Mouse (Mus musculus) kidney, postnatal 0 days (tissue): Measurements from ENCODE around the gene Gamt. TPM values are rescaled to one million over a fixed set of nuclear protein-coding genes. Genes with fewer than 3 reads are reported as not detected.
"Not testable (repeated sequence)": the region's sequence is repeated elsewhere in the genome, so short reads cannot be mapped to it uniquely, and the experiment has no call there.

Experiments used
- ATAC-seq: fragments of 200-750 bp; cut with Nextera tagmentation; replicated peaks from 2 replicates; pipeline ENCODE4 v1.8.0; 2017; ENCODE audit warnings: low read depth, moderate number of reproducible peaks, moderate TSS enrichment, moderate library complexity; ENCODE audit not compliant: low FRiP score
- DNase-seq: peaks from one replicate; pipeline ENCODE4 v3.0.0-alpha.2; 2016; ENCODE audit warnings: low spot score
- H3K27ac ChIP-seq: fragments of 300-500 bp; sonication (generic); 2 replicates; pipeline ENCODE4 v1.5.1; 2014; ENCODE audit warnings: mild to moderate bottlenecking
- H3K27me3 ChIP-seq: fragments of 300-500 bp; sonication (generic); 2 replicates; pipeline ENCODE4 v1.6.1; 2014; ENCODE audit warnings: low read length, mixed read lengths; ENCODE audit not compliant: insufficient read depth
- H3K36me3 ChIP-seq: fragments of 300-500 bp; sonication (generic); 2 replicates; pipeline ENCODE4 v1.6.1; 2014; ENCODE audit warnings: low read length, mixed read lengths; ENCODE audit not compliant: insufficient read depth
- H3K4me1 ChIP-seq: fragments of 300-500 bp; sonication (generic); replicated peaks from 2 replicates; pipeline ENCODE4 v1.6.1; 2014; ENCODE audit warnings: antibody characterized with exemption, low read length, mixed read lengths; ENCODE audit not compliant: insufficient read depth
- H3K4me2 ChIP-seq: fragments of 300-500 bp; sonication (generic); 2 replicates; pipeline ENCODE4 v1.6.1; 2014; ENCODE audit warnings: mild to moderate bottlenecking, low read length, moderate library complexity, mixed read lengths
- H3K4me3 ChIP-seq: fragments of 300-500 bp; sonication (generic); replicated peaks from 2 replicates; pipeline ENCODE4 v1.5.1; 2014; ENCODE audit warnings: low read depth, low read length
- H3K9ac ChIP-seq: fragments of 300-500 bp; sonication (generic); 2 replicates; pipeline ENCODE4 v1.6.1; 2014; ENCODE audit warnings: low read depth, low read length
- H3K9me3 ChIP-seq: fragments of 300-500 bp; sonication (generic); replicated peaks from 2 replicates; pipeline ENCODE4 v1.6.1; 2016; ENCODE audit warnings: low read length, inconsistent platforms, mixed read lengths
- CTCF ChIP-seq: IDR thresholded peaks from 2 replicates; pipeline ENCODE4 v1.5.1; 2016; ENCODE audit warnings: antibody characterized with exemption, low read depth, mild to moderate bottlenecking, moderate library complexity
- WGBS: fragments of 180-500 bp; shearing (Covaris S2); extraction: QIAGEN DNeasy Blood & Tissue Kit; methylation state at CpG from one replicate; pipeline ENCODE4 v1.1.7; 2014; 5-methylcytosine and 5-hydroxymethylcytosine counted together
- polyA plus RNA-seq: library from polyadenylated mRNA; unstranded; fragments of >200 nt; fragmentation: Nextera tagmentation; extraction: Ambion mirVana; gene quantifications from 2 replicates; pipeline ENCODE4 v1.2.1, GENCODE M21; 2015

The Gamt gene
- polyA plus RNA-seq, 1 experiment from 2014 or later: 25.5 TPM

GRCm38 (mm10) chr10:80227166-80227539, 33.7 kb downstream of the Gamt start:
- TF ChIP-seq CTCF: no peak

GRCm38 (mm10) chr10:80226416-80227165, 34.2 kb downstream of the Gamt start, which contains the start of gene Mum1:
Gene Mum1, plus strand, starts transcription at chr10:80226434.
- H3K9me3 ChIP-seq: no peaks in the 10 kb centered on the region
- H3K4me2 ChIP-seq: peak within 1 kb of the TSS; percentile 93
- peak within 1 kb of the TSS; percentile 91 for H3K27ac ChIP-seq
- WGBS: under 1% methylated on average over 58 of the region's 75 CpGs
- H3K27me3 ChIP-seq: no peaks in the 10 kb centered on the region
- peak; percentile 99 for DNase-seq
- peak; percentile 99 for ATAC-seq
- peaks cover 14% of the 10 kb centered on the region; the same call in 1 of the 2 replicates for H3K36me3 ChIP-seq
- peaks cover 24% of the 10 kb centered on the region for H3K4me1 ChIP-seq
- peak; percentile 83 for TF ChIP-seq CTCF
- H3K9ac ChIP-seq: peak within 1 kb of the TSS; percentile 91
- peak within 1 kb of the TSS; percentile 84 for H3K4me3 ChIP-seq

More at GRCm38 (mm10) chr10:80227166-80227539, 33.7 kb downstream of the Gamt start:
- Histone ChIP-seq H3K27ac (peak overlapping the region; percentile 91), H3K9me3 (no peaks in the 10 kb centered on the region), H3K27me3 (no peaks in the 10 kb centered on the region), H3K4me1 (peaks cover 24% of the 10 kb centered on the region), H3K9ac (peak overlapping the region; percentile 91), H3K4me3 (peak overlapping the region; percentile 84), H3K36me3 (peaks cover 20% of the 10 kb centered on the region; the same call in 1 of the 2 replicates), H3K4me2 (peak overlapping the region; percentile 93)
- ATAC-seq: no peak
- WGBS: under 1% methylated on average over 10 of the region's 10 CpGs
- no peak for DNase-seq

GRCm38 (mm10) chr10:80226071-80226415, 34.8 kb downstream of the Gamt start:
- Histone ChIP-seq H3K36me3 (peaks cover 12% of the 10 kb centered on the region; the same call in 1 of the 2 replicates), H3K4me3 (no peak overlapping the region), H3K4me1 (peaks cover 24% of the 10 kb centered on the region), H3K27ac (peak overlapping the region; percentile 84), H3K9me3 (no peaks in the 10 kb centered on the region), H3K9ac (peak overlapping the region; percentile 24; the same call in 1 of the 2 replicates), H3K27me3 (no peaks in the 10 kb centered on the region), H3K4me2 (peak overlapping the region; percentile 93)
- no peak for TF ChIP-seq CTCF
- under 1% methylated on average over 14 of the region's 14 CpGs for WGBS
- ATAC-seq: no peak; the same call in 1 of the 2 replicates
- DNase-seq: no peak

GRCm38 (mm10) chr10:80223137-80223536, 37.7 kb downstream of the Gamt start:
- H3K27ac ChIP-seq, H3K36me3 ChIP-seq, H3K9ac ChIP-seq, ATAC-seq, H3K4me3 ChIP-seq, H3K4me2 ChIP-seq, H3K9me3 ChIP-seq, DNase-seq, H3K27me3 ChIP-seq: not testable (repeated sequence)
- 90% methylated on average over 2 of the region's 2 CpGs for WGBS
- H3K4me1 ChIP-seq: peaks cover 17% of the 10 kb centered on the region

GRCm38 (mm10) chr10:80220676-80221075, 40.1 kb downstream of the Gamt start:
- no peak for TF ChIP-seq CTCF
- Histone ChIP-seq H3K27ac (no peak overlapping the region), H3K27me3 (no peaks in the 10 kb centered on the region), H3K4me1 (0 out of 2 replicates have a peak, but pooled peaks cover 2% of the 10 kb centered on the region), H3K9me3 (no peaks in the 10 kb centered on the region), H3K4me2 (no peak overlapping the region), H3K9ac (no peak overlapping the region), H3K36me3 (no peaks in the 10 kb centered on the region), H3K4me3 (no peak overlapping the region)
- WGBS: 31% methylated on average over 8 of the region's 9 CpGs
- DNase-seq: no peak
- no peak for ATAC-seq

- no peak for DNase-seq
- H3K4me1 ChIP-seq: no peaks in the 10 kb centered on the region
- no peak overlapping the region for H3K27ac ChIP-seq
- no peaks in the 10 kb centered on the region for H3K36me3 ChIP-seq
- no peak for ATAC-seq
- TF ChIP-seq CTCF: no peak
- H3K9me3 ChIP-seq: no peaks in the 10 kb centered on the region
- H3K4me3 ChIP-seq: no peak overlapping the region
- H3K27me3 ChIP-seq: no peaks in the 10 kb centered on the region
- 37% methylated on average over 16 of the region's 16 CpGs for WGBS
- H3K9ac ChIP-seq: no peak overlapping the region
- H3K4me2 ChIP-seq: no peak overlapping the region
These were observed 45.6 kb downstream of the Gamt start for GRCm38 (mm10) chr10:80215048-80215772.

GRCm38 (mm10) chr10:80211547-80212103, 49.2 kb downstream of the Gamt start:
- not testable (repeated sequence) for H3K4me2 ChIP-seq, H3K27me3 ChIP-seq, H3K36me3 ChIP-seq, DNase-seq, H3K27ac ChIP-seq, ATAC-seq, H3K9ac ChIP-seq, H3K4me1 ChIP-seq, H3K9me3 ChIP-seq, H3K4me3 ChIP-seq
- 77% methylated on average over 7 of the region's 7 CpGs for WGBS
